Mouse (Mus musculus) bone marrow, adult 2 months (tissue): ENCODE data around the gene Satb1. TPM values are rescaled to one million over a fixed set of nuclear protein-coding genes. Genes with fewer than 3 reads are reported as not detected.

Experiments used
- H3K27ac ChIP-seq: fragments of 200-500 bp; 2 replicates; pipeline ENCODE4 v1.5.1; 2012; ENCODE audit warnings: low read depth, mild to moderate bottlenecking, control low read depth, inconsistent platforms, low read length; ENCODE audit not compliant: control insufficient read depth, poor library complexity, insufficient read depth
- H3K4me1 ChIP-seq: fragments of 200-500 bp; 2 replicates; pipeline ENCODE4 v1.6.1; 2011; ENCODE audit warnings: low read length; ENCODE audit not compliant: control insufficient read depth, insufficient read depth
- H3K4me3 ChIP-seq: fragments of 200-500 bp; replicated peaks from 2 replicates; pipeline ENCODE3; 2011; ENCODE audit warnings: mild to moderate bottlenecking, low read depth, low read length, control low read depth; ENCODE audit not compliant: control insufficient read depth
- CTCF ChIP-seq: fragments of 200-500 bp; IDR thresholded peaks from 2 replicates; pipeline ENCODE4 v1.5.1; 2011; ENCODE audit warnings: low read length, control low read depth; ENCODE audit not compliant: control insufficient read depth, insufficient read depth
- POLR2A ChIP-seq: fragments of 200-500 bp; IDR thresholded peaks from 2 replicates; pipeline ENCODE4 v1.6.1; 2011; ENCODE audit warnings: low read depth, mild to moderate bottlenecking, control low read depth, low read length, borderline replicate concordance; ENCODE audit not compliant: control insufficient read depth
- WGBS: fragments of 180-500 bp; shearing (Covaris S2); methylation state at CpG from one replicate; pipeline ENCODE4 v1.1.7; 2018; 5-methylcytosine and 5-hydroxymethylcytosine counted together
- polyA plus RNA-seq: library from polyadenylated mRNA; stranded (reverse); fragments of >200 nt; gene quantifications from 2 replicates; pipeline ENCODE4 v1.2.4, GENCODE M21; 2011; ENCODE audit warnings: low replicate concordance; ENCODE audit not compliant: missing spikeins, insufficient read depth, insufficient read length

The Satb1 gene
- polyA plus RNA-seq, 1 experiment, result 17.5 TPM

DNA sequence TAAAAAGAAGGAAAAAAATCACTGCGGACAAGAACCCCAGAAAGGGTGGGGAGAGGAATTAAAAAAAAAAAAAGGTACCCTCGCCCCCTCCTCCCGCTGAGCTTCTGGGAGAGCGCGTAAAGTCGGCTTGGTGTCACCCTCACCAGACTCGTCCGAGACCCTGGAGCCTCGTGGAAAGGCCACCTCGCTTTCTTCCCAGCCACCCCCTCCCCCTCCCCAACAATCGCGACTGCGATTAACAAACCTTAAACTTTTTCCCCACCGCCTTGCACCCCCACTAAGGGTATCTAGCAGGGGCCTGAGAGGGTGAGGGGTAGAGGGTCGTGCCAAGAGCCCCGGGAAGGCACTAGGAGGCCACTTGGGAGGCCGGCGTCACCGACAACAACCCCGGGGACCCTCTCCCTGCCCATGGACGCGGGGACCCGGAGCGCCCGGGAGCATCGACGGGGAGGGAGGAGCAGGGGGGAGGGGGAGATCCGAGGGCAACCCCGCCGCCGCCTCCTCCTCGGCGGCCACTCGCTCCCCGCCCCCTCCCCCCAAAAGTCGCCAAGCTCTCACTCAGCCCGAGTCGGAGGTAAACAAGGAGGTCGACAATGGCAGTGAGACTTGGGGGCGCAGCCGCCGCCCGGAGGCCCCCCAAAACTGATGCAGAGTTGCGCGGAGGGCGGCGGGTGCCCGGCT, 20.7 kb downstream of the Satb1 start:
- under 1% methylated on average over 48 of the region's 48 CpGs for WGBS
- peak overlapping the region; percentile 88 for H3K27ac ChIP-seq
- H3K4me3 ChIP-seq, result peak overlapping the region; percentile 67
- TF ChIP-seq CTCF (no peak), POLR2A (no peak)
- H3K4me1 ChIP-seq, result no peaks in the 10 kb centered on the region

DNA sequence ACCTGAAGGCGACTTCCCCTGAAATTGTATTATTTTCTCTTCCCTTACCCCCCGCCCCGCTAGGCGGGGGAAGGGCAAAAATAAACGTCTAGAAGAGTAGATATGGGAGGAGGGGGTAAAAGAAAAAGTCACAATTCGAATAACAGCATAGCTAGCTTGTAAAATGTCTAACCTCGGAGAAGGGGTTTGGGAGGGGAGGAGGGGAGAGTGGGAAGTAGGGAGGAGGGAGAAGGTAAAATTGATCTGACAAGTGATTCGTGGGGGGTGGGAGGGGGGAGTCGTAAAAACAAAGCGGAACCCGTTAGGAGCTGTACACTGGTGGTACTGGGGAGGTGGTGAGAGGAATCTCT, 21.2 kb downstream of the Satb1 start:
- Histone ChIP-seq H3K4me1 (no peaks in the 10 kb centered on the region), H3K4me3 (peak overlapping the region; percentile 67), H3K27ac (no peak overlapping the region)
- TF ChIP-seq POLR2A (no peak), CTCF (no peak)
- WGBS, result 1% methylated on average over 11 of the region's 11 CpGs

DNA sequence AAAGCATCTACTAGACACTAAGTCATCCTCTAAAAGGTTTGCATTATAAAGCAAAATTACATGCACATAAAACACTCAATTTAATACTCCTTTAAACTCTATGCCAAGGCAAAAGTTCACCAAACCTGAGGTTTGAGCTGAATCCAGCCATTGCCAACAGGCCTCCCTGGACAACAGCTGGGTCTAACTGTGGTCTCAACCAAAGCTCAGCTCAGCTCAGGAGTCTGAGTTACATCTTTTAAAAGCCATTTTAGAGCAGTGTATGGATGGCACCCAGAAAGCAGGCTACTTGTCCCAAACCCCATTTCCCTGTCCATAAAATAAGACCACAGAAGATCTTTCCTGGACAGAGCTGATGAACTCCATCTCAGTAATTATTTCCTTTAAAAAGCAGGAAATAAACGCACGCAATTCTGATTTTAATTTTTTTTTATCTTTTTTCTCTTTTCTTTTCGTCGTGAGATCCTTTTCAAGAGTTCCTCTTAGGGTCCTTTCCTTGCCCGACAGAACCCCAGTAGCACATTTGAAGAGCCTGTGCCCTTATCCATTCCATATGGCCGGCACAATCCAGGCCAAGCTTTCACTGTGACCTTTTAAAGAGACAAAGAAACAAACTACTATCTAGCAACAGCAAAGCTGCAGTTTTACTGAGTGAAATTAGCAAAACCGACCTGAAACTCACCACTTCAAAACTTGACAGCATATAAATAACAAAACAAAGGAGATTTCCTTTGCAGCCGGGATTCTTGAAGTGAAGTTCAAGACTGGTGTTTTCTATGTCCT, 21.8 kb downstream of the Satb1 start:
- 6% methylated on average over 8 of the region's 8 CpGs for WGBS
- no peak overlapping the region for H3K27ac ChIP-seq
- TF ChIP-seq CTCF, result no peak
- TF ChIP-seq POLR2A, result no peak
- H3K4me1 ChIP-seq, result no peaks in the 10 kb centered on the region
- peak overlapping the region; percentile 16 for H3K4me3 ChIP-seq

DNA sequence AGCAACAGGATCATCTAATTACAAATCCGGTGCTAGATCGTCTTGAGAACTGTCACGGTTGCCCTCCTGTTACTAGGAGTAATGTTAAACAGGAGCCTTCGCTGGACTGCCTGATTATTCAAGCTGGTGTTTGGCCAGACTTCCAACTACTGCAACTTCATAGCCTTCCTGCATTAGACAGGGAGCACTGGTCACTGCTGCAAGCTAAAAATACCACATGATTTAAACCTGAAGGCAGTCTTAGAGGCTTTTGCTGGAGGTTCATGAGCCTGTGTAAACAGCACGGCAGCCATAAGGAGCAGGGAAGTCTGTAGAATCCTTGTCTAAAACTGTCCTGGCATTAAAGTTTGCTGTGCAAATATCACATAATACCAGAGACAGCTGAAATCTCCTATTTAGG, 25.7 kb downstream of the Satb1 start:
- H3K27ac ChIP-seq, result no peak overlapping the region
- no peak overlapping the region for H3K4me3 ChIP-seq
- no peak for TF ChIP-seq POLR2A
- no peaks in the 10 kb centered on the region for H3K4me1 ChIP-seq
- 83% methylated on average over 5 of the region's 5 CpGs for WGBS

- WGBS, result 80% methylated on average over 12 of the region's 12 CpGs
- H3K27ac ChIP-seq, result no peak overlapping the region
- TF ChIP-seq CTCF (no peak), POLR2A (no peak)
These were observed 26.7 kb downstream of the Satb1 start for GRCm38 (mm10) chr17:51806124-51806960.

GRCm38 (mm10) chr17:51800208-51800607, 32.9 kb downstream of the Satb1 start:
- no peak overlapping the region for H3K4me3 ChIP-seq
- no peaks in the 10 kb centered on the region for H3K4me1 ChIP-seq
- WGBS, result 83% methylated on average over 6 of the region's 6 CpGs
- TF ChIP-seq POLR2A (no peak), CTCF (no peak)
- no peak overlapping the region for H3K27ac ChIP-seq

More at GRCm38 (mm10) chr17:51806124-51806960, 26.7 kb downstream of the Satb1 start:
- Histone ChIP-seq H3K4me3 (no peak overlapping the region), H3K4me1 (no peaks in the 10 kb centered on the region)

DNA sequence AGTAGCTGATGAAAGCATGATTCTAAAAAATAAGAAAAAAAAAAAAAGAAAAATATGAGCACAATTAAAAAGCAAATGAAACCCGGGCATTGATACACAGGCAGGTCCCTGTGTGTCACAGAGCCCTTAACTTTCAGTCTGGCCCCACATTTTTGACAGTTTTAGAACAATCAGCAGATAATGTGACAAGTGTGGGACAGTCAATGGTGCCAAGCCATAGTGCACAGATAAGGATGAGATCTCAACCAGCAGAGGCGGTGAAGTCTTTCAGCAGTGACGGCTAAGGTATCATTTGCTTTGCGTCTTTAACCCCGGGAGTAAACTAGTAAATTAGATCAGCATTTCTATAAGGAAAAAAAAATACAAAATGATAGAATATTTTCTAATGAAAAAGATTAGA, 36.6 kb downstream of the Satb1 start:
- 76% methylated on average over 5 of the region's 5 CpGs for WGBS

DNA sequence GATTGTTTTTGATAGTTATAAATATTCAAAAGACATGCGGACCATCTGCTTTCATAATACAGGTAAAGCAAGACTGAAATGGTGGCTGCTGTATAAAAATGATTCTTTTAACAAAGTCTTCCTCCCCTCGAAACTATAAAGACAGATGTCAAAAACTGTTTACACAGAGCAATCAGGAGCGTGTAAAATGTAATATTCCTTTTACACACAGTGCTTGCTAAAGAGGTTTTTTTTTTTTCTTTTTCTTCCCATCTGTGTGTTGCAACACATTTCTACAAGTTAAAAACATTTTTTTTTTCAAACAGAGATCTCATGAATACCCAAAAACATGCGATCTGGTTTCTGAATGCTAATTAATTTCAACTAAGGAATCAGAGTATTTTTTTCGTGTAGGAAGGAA, 41.9 kb downstream of the Satb1 start:
- TF ChIP-seq CTCF (no peak), POLR2A (no peak)
- no peaks in the 10 kb centered on the region; the same call in 1 of the 2 replicates for H3K4me1 ChIP-seq
- 59% methylated on average over 5 of the region's 5 CpGs for WGBS
- H3K4me3 ChIP-seq, result no peak overlapping the region
- no peak overlapping the region for H3K27ac ChIP-seq

More for the DNA sequence above, 36.6 kb downstream of the Satb1 start:
- no peak overlapping the region for H3K4me3 ChIP-seq
- no peak overlapping the region for H3K27ac ChIP-seq
- TF ChIP-seq POLR2A, result no peak
- TF ChIP-seq CTCF, result no peak
- no peaks in the 10 kb centered on the region for H3K4me1 ChIP-seq
